Mouse (Mus musculus): ENCODE data around the gene Slc15a2.

The Slc15a2 gene

GRCm38 (mm10) chr16:36751979-36752378 lies 32.8 kb downstream of the Slc15a2 start:
- no peak for DNase-seq (ENCODE audit: low spot score)

GRCm38 (mm10) chr16:36747767-36748166 lies 37.0 kb downstream of the Slc15a2 start:
- no peak for DNase-seq (ENCODE audit: low spot score)

GRCm38 (mm10) chr16:36747068-36747467 lies 37.7 kb downstream of the Slc15a2 start:
- DNase-seq (ENCODE audit: low spot score), result no peak

GRCm38 (mm10) chr16:36743580-36743979 lies 41.2 kb downstream of the Slc15a2 start:
- DNase-seq (ENCODE audit: low spot score), result no peak

DNA sequence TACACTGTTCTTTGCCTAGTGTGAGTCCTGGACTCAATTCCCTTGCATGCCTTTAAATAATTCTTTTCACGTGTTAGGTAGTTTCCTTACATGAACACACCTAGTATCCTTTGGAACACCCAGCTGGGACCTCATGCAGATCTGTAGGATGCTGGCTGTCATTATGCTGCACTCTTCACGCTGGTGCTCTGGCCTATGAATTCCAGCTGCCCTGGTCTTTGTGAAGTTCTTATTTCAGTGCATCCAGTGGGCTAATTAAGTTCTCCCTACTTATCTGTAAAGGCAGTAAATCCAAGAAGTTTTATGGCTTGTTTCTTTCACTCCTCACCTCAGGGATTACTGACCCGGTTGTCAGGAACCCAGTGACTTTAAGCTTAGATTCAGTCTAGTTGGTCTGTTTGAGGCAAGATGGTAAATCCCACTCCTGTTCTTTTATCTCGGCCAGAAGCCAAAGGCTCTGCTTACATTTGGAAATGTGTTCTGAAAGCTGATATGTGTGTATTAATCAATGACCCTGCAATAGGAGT lies 45.3 kb downstream of the Slc15a2 start:
- no peak for DNase-seq (ENCODE audit: low spot score)

- DNase-seq (ENCODE audit: low spot score), result no peak
These were observed 49.3 kb downstream of the Slc15a2 start for GRCm38 (mm10) chr16:36735421-36735820.

DNA sequence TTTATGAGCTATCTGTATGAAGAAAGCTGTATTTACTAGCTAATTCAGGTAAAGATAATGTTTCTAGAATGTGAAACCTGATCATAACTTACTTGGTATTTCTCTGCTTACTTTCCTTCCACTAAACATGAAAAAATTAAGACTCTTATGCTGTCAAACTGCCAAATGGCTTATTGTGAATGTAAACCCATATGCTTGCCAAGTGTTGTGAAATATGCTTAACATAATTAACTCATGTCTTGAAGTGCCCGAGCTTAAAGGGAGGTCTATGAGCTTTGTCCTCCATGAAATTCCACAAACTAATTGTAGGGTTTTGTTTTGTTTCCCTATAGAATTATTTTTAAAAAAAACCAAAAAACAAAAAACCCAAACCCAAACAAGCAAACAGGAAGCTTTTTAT lies 50.9 kb downstream of the Slc15a2 start:
- DNase-seq (ENCODE audit: low spot score), result no peak

DNA sequence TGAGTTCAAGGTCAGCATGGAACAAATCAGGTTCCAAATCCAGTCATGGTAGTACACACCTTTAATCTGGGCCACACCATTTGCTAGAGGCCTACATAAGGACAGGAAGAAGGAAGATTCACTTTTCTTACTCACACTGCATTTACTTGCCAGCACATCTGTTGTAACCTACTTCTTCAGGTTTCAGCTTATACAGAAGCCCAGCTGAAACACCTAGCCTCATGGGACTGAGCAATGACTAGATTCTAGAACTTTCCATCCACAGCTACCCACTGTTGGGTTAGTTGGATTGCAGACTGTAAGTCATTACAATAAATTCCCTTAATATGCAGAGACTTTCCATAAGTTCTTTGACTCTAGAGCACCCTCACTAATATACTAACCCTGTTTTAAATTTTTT lies 52.2 kb downstream of the Slc15a2 start:
- DNase-seq (ENCODE audit: low spot score), result no peak

GRCm38 (mm10) chr16:36728959-36729358 lies 55.8 kb downstream of the Slc15a2 start:
- no peak for DNase-seq (ENCODE audit: low spot score)

DNA sequence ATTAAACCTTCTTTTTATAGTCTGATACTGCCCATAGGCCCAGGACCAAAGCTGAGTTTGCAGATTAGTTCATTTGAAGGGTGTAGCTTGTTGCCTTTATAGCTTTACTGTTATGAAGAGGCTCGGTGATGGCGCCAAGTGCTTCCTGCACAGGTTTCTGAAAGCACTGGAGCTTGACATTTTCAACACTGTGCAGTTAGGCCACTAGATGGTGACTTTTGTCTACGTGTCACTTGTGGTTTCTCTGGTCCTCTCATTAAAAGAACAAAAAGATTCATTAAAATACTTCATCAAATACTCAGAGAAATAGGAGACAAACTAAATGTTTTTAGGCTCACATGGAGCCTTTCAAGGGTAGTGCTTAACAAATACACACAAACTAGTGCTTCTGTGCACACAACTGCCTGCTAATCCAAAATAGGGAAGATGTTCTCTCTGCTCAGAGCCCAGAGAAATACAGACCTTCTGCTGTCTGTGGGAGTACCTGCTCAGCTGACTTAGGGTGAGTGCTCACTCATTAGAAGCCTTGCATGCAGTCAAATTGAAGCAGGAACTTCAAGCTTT lies 60.8 kb downstream of the Slc15a2 start:
- DNase-seq (ENCODE audit: low spot score), result no peak

GRCm38 (mm10) chr16:36722739-36723138 lies 62.0 kb downstream of the Slc15a2 start:
- DNase-seq (ENCODE audit: low spot score), result no peak

DNA sequence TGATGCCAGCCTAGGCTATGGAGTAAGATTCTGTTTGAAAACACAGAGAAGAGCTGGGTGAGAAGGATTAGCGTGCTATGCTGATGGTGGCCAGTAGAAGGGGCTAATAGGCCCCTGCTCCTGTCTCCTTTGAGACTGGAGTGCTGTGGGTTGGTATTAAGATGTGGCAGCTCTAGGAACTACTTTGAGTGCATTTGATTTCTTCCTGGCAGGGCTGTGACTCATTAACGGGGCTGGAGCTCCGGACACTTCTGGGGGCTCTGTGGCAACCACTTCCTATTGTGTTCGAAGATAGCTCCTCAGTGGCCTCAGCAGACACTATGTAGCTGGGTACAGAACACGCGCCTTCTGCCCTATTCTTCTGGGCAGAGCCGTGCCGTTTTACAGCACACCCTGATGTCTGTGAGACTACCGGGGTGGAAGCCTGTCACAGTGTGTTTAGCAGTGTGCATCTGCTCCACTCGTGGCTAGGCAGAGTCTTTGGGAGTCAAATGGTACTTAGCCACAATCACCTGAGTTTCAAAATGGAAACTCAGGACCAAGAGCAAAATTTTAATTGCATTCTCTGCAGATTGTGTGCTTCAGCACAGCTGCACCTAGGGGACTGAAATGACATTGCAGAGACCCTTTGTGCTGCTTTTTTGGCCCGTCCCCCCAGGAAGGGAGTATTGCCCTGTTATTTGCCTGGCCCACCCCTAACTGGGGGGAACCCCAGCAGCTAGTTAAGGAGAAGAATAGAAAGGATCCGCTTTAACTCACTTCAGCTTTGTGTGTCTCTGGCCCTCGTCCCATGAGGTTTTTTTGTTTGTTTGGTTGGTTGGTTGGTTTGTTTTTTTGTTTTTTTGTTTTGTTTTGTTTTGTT lies 64.3 kb downstream of the Slc15a2 start:
- DNase-seq (ENCODE audit: low spot score), result peak; percentile 24

- no peak for DNase-seq (ENCODE audit: low spot score)
These were observed 66.1 kb downstream of the Slc15a2 start for GRCm38 (mm10) chr16:36718637-36719036.

DNA sequence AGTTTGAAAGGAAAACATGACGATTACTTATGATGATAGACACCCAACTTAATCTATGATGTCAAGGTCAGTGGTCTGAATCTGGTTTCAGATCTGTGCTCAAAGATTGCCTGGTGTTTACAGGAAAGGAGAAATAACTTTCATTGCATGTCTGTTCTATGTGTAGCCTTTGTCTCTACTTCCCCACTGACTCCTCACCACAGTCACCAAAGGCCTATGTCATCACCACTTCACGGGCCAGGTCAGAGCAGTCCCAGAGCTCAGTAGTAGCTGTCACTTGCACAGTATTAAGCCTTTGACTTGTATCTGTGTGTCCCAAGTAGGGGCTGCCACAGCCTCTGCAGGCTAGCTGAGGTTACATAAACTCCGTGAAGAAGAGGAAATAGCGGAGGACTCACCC lies 67.3 kb downstream of the Slc15a2 start:
- DNase-seq (ENCODE audit: low spot score), result no peak

- DNase-seq (ENCODE audit: low spot score), result no peak
These were observed 73.0 kb downstream of the Slc15a2 start for GRCm38 (mm10) chr16:36711760-36712159.

DNA sequence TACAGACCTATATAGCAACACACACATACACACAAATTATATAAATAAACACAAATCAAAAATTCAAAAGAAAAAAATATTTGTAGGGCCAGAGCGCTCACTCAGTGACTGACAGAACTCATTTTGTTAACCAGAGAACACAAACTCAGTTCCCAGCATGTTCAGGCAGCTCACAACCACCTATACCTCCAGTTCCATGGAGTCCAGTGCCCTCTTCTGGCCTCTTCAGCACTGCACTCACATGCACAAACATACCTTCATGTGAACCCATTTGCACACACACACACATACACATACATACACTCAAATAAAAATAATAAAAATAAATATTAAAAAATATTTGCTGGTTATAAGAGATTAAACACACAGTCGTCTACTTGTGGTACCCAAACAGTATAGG lies 74.0 kb downstream of the Slc15a2 start:
- no peak for DNase-seq (ENCODE audit: low spot score)

GRCm38 (mm10) chr16:36709405-36709804 lies 75.4 kb downstream of the Slc15a2 start:
- DNase-seq (ENCODE audit: low spot score), result no peak

- no peak for DNase-seq (ENCODE audit: low spot score)
These were observed 76.0 kb downstream of the Slc15a2 start for GRCm38 (mm10) chr16:36708751-36709150.

- no peak for DNase-seq (ENCODE audit: low spot score)
These were observed 76.9 kb downstream of the Slc15a2 start for GRCm38 (mm10) chr16:36707702-36708423.

DNA sequence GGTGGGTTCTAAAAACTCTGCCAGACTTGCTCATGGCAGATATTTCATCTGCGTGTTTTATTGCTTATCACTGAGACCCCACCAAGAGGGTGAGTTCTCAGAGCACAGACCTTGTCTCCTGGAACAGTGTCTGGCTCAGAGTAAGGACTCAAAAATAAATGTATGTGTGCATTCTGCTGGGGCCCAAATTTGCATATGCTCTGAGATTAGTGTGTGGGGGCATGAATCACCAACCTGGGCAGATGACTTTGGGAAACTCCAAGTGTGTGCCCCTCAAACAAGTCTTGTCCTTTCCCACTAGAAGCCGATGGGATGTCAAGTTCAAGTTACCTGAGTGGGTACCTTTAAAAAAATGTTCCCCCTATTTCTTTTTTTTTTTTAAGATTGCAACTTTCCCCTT lies 84.3 kb downstream of the Slc15a2 start:
- DNase-seq (ENCODE audit: low spot score), result no peak

All from embryo, embryonic 10 days (tissue).